Mouse (Mus musculus) neural tube, embryonic 14.5 days (tissue): Measurements from ENCODE around the gene Cd5. TPM values are rescaled to one million over a fixed set of nuclear protein-coding genes. Genes with fewer than 3 reads are reported as not detected.

Source experiments
- ATAC-seq: fragments of 200-750 bp; cut with Nextera tagmentation; 2 replicates; pipeline ENCODE4 v1.8.0; 2017; ENCODE audit warnings: low read depth, mild to moderate bottlenecking, moderate TSS enrichment, moderate library complexity
- H3K27ac ChIP-seq: fragments of 300-500 bp; sonication (generic); 2 replicates; pipeline ENCODE4 v1.5.1; 2014; ENCODE audit warnings: low read depth, mild to moderate bottlenecking, control low read depth, low read length, moderate library complexity, mixed read lengths
- H3K27me3 ChIP-seq: fragments of 300-500 bp; sonication (generic); 2 replicates; pipeline ENCODE4 v1.6.1; 2014; ENCODE audit warnings: low read length; ENCODE audit not compliant: control insufficient read depth, insufficient read depth
- H3K36me3 ChIP-seq: fragments of 300-500 bp; sonication (generic); 2 replicates; pipeline ENCODE4 v1.6.1; 2014; ENCODE audit warnings: low read length, mixed read lengths; ENCODE audit not compliant: control insufficient read depth, insufficient read depth
- H3K4me1 ChIP-seq: fragments of 300-500 bp; sonication (generic); 2 replicates; pipeline ENCODE4 v1.6.1; 2014; ENCODE audit warnings: low read length; ENCODE audit not compliant: control insufficient read depth, insufficient read depth
- H3K4me2 ChIP-seq: fragments of 300-500 bp; sonication (generic); 2 replicates; pipeline ENCODE4 v1.6.1; 2014; ENCODE audit warnings: mild to moderate bottlenecking, low read depth, low read length, control low read depth
- H3K4me3 ChIP-seq: fragments of 300-500 bp; sonication (generic); 2 replicates; pipeline ENCODE4 v1.5.1; 2014; ENCODE audit warnings: low read depth, low read length, control low read depth, mixed read lengths
- H3K9ac ChIP-seq: fragments of 300-500 bp; sonication (generic); replicated peaks from 2 replicates; pipeline ENCODE4 v1.6.1; 2014; ENCODE audit warnings: low read depth, mild to moderate bottlenecking, control low read depth, low read length, mixed read lengths
- H3K9me3 ChIP-seq: fragments of 300-500 bp; sonication (generic); 2 replicates; pipeline ENCODE4 v1.6.1; 2016; ENCODE audit warnings: low read length; ENCODE audit not compliant: control insufficient read depth
- WGBS: fragments of 180-500 bp; shearing (Covaris S2); extraction: QIAGEN DNeasy Blood & Tissue Kit; methylation state at CpG from one replicate; pipeline ENCODE4 v1.1.7; 2014; 5-methylcytosine and 5-hydroxymethylcytosine counted together
- polyA plus RNA-seq: library from polyadenylated mRNA; unstranded; fragments of >200 nt; fragmentation: Nextera tagmentation; extraction: Ambion mirVana; gene quantifications from 2 replicates; pipeline ENCODE4 v1.2.1, GENCODE M21; 2014

Cd5 gene
- polyA plus RNA-seq, 1 experiment from 2014 or later, result 0.44 TPM

GRCm38 (mm10) chr19:10774141-10774540, 35.3 kb upstream of the Cd5 start:
- no peak overlapping the region for H3K4me2 ChIP-seq
- H3K4me1 ChIP-seq, result peaks cover 4% of the 10 kb centered on the region; the same call in 1 of the 2 replicates
- no peak overlapping the region for H3K4me3 ChIP-seq
- no peak overlapping the region for H3K27ac ChIP-seq
- H3K27me3 ChIP-seq, result no peaks in the 10 kb centered on the region
- H3K9me3 ChIP-seq, result no peaks in the 10 kb centered on the region
- 97% methylated on average over 6 of the region's 6 CpGs for WGBS
- ATAC-seq, result no peak
- H3K9ac ChIP-seq, result no peak overlapping the region
- no peaks in the 10 kb centered on the region for H3K36me3 ChIP-seq

DNA sequence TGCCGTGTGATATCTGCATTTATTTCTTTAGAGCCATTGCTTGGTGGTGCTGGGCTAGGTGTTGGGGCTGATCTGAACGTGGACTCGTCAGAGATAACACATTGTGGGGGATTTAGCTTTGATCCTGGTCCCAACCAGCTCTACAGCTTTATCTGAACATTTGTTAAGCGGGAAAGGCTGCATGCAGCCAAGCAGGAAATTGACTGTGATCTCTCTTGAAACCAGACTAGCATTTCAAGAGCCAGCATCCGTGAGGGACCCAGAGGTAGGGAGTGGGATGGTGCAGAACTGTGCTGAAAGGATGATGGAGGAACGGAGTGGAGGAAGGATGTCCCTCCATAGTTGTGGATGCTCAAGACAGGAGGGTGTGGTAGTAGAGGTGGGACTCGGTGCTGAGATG, 34.6 kb upstream of the Cd5 start:
- no peak overlapping the region for H3K27ac ChIP-seq
- WGBS, result 78% methylated on average over 7 of the region's 7 CpGs
- no peak for ATAC-seq

DNA sequence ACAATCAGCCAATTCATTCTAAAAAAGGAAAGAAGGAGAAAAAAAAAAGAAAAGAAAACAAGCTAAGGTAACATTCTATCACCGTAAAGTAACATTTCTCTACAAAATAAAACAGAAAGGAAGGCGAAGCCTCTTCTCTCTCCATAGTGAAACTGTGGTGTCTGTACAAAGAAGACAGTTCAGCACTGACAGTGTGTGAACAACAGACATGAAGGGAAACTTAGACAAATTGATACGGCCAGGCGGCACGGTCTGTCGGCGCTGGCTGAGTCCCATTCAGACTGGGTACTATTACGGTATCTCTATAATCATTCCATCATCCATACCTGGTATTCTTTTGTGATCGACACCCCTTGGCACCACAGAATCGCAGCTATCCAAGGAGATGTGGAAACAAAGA, 34.1 kb upstream of the Cd5 start:
- no peak overlapping the region for H3K27ac ChIP-seq
- no peaks in the 10 kb centered on the region for H3K9me3 ChIP-seq
- H3K4me1 ChIP-seq, result peaks cover 10% of the 10 kb centered on the region; the same call in 1 of the 2 replicates
- no peaks in the 10 kb centered on the region for H3K36me3 ChIP-seq
- no peaks in the 10 kb centered on the region for H3K27me3 ChIP-seq
- no peak for ATAC-seq
- no peak overlapping the region for H3K4me2 ChIP-seq
- H3K9ac ChIP-seq, result no peak overlapping the region
- WGBS, result 92% methylated on average over 10 of the region's 10 CpGs
- no peak overlapping the region for H3K4me3 ChIP-seq

More for the DNA sequence above, 34.6 kb upstream of the Cd5 start:
- Histone ChIP-seq H3K9ac (no peak overlapping the region), H3K36me3 (no peaks in the 10 kb centered on the region), H3K9me3 (no peaks in the 10 kb centered on the region), H3K4me1 (peaks cover 10% of the 10 kb centered on the region; the same call in 1 of the 2 replicates), H3K27me3 (no peaks in the 10 kb centered on the region), H3K4me3 (no peak overlapping the region), H3K4me2 (no peak overlapping the region)

DNA sequence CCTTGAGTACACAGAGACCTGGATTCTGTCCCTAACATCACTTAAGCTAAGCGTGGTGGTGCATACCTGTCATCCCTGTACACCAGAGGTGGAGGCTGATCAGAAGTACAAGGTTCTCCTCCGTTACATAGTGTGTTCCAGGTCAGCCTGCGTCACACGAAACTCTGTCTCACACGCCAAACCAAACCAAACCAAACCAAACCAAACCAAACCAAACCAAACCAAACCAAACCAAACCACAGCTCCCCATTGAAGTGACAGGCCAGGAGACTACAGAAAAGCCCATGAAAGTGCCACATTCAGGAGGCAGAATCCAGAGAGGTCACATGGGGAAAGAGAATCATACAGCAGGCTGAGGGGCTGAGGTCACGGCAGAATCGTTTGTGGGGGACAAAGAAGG, 33.2 kb upstream of the Cd5 start:
- H3K36me3 ChIP-seq, result no peaks in the 10 kb centered on the region
- H3K4me1 ChIP-seq, result peaks cover 10% of the 10 kb centered on the region; the same call in 1 of the 2 replicates
- WGBS, result 76% methylated on average over 7 of the region's 7 CpGs
- no peak overlapping the region for H3K27ac ChIP-seq
- H3K4me2 ChIP-seq, result no peak overlapping the region
- H3K9ac ChIP-seq, result no peak overlapping the region
- H3K27me3 ChIP-seq, result no peaks in the 10 kb centered on the region
- no peaks in the 10 kb centered on the region for H3K9me3 ChIP-seq
- no peak overlapping the region for H3K4me3 ChIP-seq
- ATAC-seq, result no peak

DNA sequence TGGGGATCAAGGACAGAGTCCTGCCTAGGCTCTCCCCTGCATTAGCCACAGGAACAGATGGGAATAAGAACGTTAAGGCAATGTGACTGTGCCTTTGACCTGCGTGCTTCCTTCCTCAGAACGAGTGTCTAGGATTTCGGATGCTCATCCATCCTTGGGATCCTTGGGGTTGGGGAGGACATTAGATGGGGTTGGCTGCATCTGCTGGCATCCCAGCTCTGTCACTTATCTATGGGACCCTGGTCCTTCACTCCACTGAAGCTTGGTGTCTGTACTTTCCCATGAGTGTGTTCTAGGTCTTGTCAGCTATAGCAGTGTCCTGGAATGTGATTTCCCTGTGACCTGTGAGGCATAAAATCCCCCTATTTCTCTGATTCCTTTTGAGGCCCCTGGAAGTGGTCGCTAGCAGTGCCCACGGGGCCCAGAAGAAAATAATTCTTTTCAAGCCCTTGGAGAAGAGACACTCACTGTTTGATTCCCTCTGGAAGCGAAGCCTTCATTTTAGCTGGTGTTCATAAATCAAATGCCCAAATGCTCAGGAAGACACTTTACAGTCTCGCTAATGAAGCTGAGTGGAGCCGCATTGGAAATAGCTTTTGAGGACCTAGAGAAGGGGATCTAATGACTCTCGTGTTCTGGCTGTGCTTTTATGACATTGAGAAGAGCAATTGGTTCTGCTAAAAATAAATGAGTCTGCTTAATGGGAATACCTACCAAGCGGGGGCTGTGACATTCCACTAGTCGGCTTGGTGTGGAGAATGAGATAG, 30.8 kb upstream of the Cd5 start:
- peak; percentile 67; the same call in 1 of the 2 replicates for ATAC-seq
- no peaks in the 10 kb centered on the region for H3K36me3 ChIP-seq
- no peak overlapping the region for H3K4me2 ChIP-seq

DNA sequence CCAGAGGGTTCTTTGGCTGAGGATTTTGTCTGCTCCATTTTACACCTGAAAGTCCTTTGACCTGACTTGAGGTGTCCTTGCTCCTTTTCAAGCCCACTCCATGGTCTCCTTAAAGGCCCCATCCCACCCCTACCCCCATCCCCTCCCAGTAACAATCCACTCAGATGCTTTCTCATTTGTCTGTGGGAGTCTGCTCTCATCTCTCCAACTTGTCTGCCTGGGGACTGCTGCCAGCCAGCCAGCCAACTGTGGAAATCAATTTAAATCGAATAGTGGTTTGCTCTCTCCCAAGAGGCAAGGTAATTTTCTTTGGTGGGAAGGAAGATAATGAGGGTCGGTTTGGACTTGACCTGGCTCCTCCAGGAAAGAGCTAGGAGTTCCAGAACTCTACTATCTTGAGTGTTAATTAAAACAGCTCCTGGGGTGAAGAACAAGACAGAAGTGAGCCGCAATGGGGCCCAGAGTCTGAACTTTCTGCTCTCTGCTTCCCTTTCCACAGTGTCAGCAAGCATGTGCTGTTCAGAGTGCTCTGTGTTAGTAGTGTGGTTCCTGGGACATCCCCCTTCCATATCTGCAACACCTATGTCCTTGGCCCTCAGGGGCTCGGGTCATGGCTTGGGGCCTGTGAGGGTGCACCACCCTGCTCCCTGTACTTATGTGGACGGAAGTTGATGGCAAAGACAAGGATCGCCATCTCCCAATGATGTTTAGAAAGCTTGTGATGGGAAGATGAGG, 30.1 kb upstream of the Cd5 start:
- H3K4me2 ChIP-seq, result no peak overlapping the region
- H3K36me3 ChIP-seq, result no peaks in the 10 kb centered on the region
- no peaks in the 10 kb centered on the region for H3K27me3 ChIP-seq
- peaks cover 10% of the 10 kb centered on the region; the same call in 1 of the 2 replicates for H3K4me1 ChIP-seq
- no peak; the same call in 1 of the 2 replicates for ATAC-seq
- WGBS, result 71% methylated on average over 6 of the region's 6 CpGs
- peak overlapping the region; percentile 36 for H3K27ac ChIP-seq
- H3K9ac ChIP-seq, result no peak overlapping the region
- H3K9me3 ChIP-seq, result no peaks in the 10 kb centered on the region
- no peak overlapping the region for H3K4me3 ChIP-seq

More for the DNA sequence above, 30.8 kb upstream of the Cd5 start:
- H3K9me3 ChIP-seq, result no peaks in the 10 kb centered on the region
- WGBS, result 32% methylated on average over 12 of the region's 12 CpGs
- no peak overlapping the region for H3K4me3 ChIP-seq
- H3K27me3 ChIP-seq, result no peaks in the 10 kb centered on the region
- peaks cover 10% of the 10 kb centered on the region; the same call in 1 of the 2 replicates for H3K4me1 ChIP-seq
- no peak overlapping the region for H3K9ac ChIP-seq
- H3K27ac ChIP-seq, result peak overlapping the region; percentile 49; the same call in 1 of the 2 replicates

DNA sequence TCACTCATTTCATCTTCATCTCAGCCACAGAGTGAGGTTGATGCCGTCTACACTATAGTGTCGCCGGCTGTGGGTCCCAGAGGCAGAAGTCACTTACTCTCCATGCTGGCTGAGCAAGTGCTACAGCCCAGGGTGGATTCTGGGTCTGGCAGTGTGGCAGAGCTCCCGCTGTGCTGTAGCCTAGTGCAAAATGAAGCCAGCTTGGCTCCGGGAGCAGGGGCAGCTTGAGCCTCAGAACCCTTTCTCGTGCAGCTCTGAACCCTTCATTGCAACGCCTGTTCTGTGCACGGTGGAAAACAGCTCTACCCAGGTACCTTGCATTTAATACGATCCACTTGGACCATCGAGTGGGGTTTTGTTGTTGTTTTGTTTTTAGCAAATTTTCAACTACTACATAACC, 28.8 kb upstream of the Cd5 start:
- Histone ChIP-seq H3K9ac (no peak overlapping the region), H3K4me2 (no peak overlapping the region), H3K36me3 (no peaks in the 10 kb centered on the region), H3K4me1 (peaks cover 10% of the 10 kb centered on the region; the same call in 1 of the 2 replicates), H3K27me3 (no peaks in the 10 kb centered on the region), H3K4me3 (no peak overlapping the region), H3K27ac (0 out of 2 replicates have a peak overlapping the region, but pooled peaks have one; percentile 7), H3K9me3 (no peaks in the 10 kb centered on the region)
- ATAC-seq, result no peak
- 85% methylated on average over 10 of the region's 10 CpGs for WGBS

GRCm38 (mm10) chr19:10763381-10764031, 24.7 kb upstream of the Cd5 start:
- Histone ChIP-seq H3K9me3 (no peaks in the 10 kb centered on the region), H3K4me2 (no peak overlapping the region), H3K27ac (no peak overlapping the region), H3K36me3 (no peaks in the 10 kb centered on the region), H3K4me1 (no peaks in the 10 kb centered on the region), H3K4me3 (no peak overlapping the region), H3K27me3 (no peaks in the 10 kb centered on the region), H3K9ac (no peak overlapping the region)
- WGBS, result 86% methylated on average over 21 of the region's 21 CpGs
- ATAC-seq, result no peak
